Mouse (Mus musculus): ENCODE measurements around the gene Arf4. TPM values are rescaled to one million over a fixed set of nuclear protein-coding genes. Genes with fewer than 3 reads are reported as not detected.
A peak's percentile ranks its signal among the peaks of the same experiment; 100 is the strongest.
"Not testable (repeated sequence)": the region's sequence is repeated elsewhere in the genome, so short reads cannot be mapped to it uniquely, and the experiment has no call there.

Gene Arf4
- polyA plus RNA-seq, 1 experiment from 2014 or later = 586 TPM

GRCm38 (mm10) chr14:26705246-26705645 is 67.4 kb downstream of the Arf4 start:
- H3K9me3 ChIP-seq (ENCODE audit: control insufficient read depth, low read length); H3K27me3 ChIP-seq (ENCODE audit: control insufficient read depth, insufficient read depth, low read length); H3K4me2 ChIP-seq; ATAC-seq (ENCODE audit: low FRiP score); DNase-seq (ENCODE audit: low spot score, missing footprints); H3K36me3 ChIP-seq (ENCODE audit: control insufficient read depth, insufficient read depth, low read length); H3K9ac ChIP-seq (ENCODE audit: low read length); H3K4me1 ChIP-seq (ENCODE audit: control insufficient read depth, insufficient read depth, low read length); H3K4me3 ChIP-seq (ENCODE audit: low read depth, low read length); H3K27ac ChIP-seq (ENCODE audit: low read depth, low read length): not testable (repeated sequence)
- WGBS = 87% methylated on average over 5 of the region's 5 CpGs

Small RNAs within 50 kb of the gene (microRNA-seq; reads per million reads assigned to microRNA genes)
- 1.9 reads per million, percentile 3 among the genes with 10 or more reads in this experiment for gene Mir7672

Other genes starting within 250 kb of the Arf4 start
- 21.3 and 24.8 TPM in 2 replicates for gene Slmap, start 103.1 kb upstream of the Arf4 start, polyA plus RNA-seq (2014; fragmentation: Nextera tagmentation; extraction: Ambion mirVana)
- 37.9 and 39.7 TPM in 2 replicates for gene Dennd6a, start 64.2 kb upstream of the Arf4 start, polyA plus RNA-seq (2014; fragmentation: Nextera tagmentation; extraction: Ambion mirVana)
- 12.4 and 13.7 TPM in 2 replicates for gene Pde12, start 31.8 kb downstream of the Arf4 start, polyA plus RNA-seq (2014; fragmentation: Nextera tagmentation; extraction: Ambion mirVana)
- gene Dnah12, start 55.2 kb downstream of the Arf4 start, polyA plus RNA-seq (2014; fragmentation: Nextera tagmentation; extraction: Ambion mirVana) = 0.06 TPM in 1 of 2 replicates, not detected in the other